Mouse (Mus musculus) spleen, adult 2 months (tissue): ENCODE results near the gene Tfe3.

ENCODE experiments used
- CTCF ChIP-seq: fragments of 200-500 bp; IDR thresholded peaks from 2 replicates; pipeline ENCODE4 v1.5.1; 2011; ENCODE audit warnings: mild to moderate bottlenecking, inconsistent platforms; ENCODE audit not compliant: insufficient read depth, insufficient read length, insufficient replicate concordance; ENCODE audit errors: extremely low read depth
- POLR2A ChIP-seq: fragments of 200-500 bp; IDR thresholded peaks from 2 replicates; pipeline ENCODE4 v1.6.1; 2011; ENCODE audit warnings: low read depth, low read length, inconsistent platforms

DNA sequence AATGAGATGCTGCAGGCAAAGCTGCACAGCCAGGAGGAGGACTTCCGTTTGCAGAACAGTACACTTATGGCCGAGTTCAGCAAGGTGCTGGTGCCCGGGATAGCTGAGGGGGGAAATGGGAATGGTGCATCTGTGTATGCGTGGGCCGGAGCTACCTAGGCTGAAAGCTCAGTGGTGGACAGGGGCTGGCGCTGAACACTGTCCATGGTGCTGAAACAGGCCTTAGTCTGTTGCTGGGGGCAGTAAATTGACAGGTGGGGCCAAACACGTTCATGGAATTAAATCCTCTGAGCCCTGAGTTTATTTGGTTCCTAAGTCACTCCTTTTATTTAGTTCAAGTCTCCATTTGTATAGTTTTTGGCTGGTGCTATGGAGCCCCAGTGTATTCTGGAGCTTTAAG is 32.7 kb downstream of the Tfe3 start:
- TF ChIP-seq CTCF: no peak
- TF ChIP-seq POLR2A: no peak
